Comparison of ENCODE assay signal across 22 mouse cellular contexts in genomic region chr9:121632891-121633290, GRCm38 (mm10). TPM values are rescaled to one million over a fixed set of nuclear protein-coding genes. Genes with fewer than 3 reads are reported as not detected.
"Had no signal": no experiment of that assay in that cellular context is flagged by ENCODE, and none has a peak within 500 bp of the region (broad histone marks: within the 10 kb centered on the region; RNA-seq: fewer than 3 reads in every experiment).

No protein-coding gene starts in this region.

- DNase-seq: lung, embryonic 14.5 days; lung, postnatal 10 days; lung, postnatal 4 days; retina, postnatal 1 day; right cerebral cortex, adult 18-20 months; right cerebral cortex, postnatal 25 days; right cerebral cortex, postnatal 4 days; spleen, adult 18-20 months; thymus, adult 18-20 months; thymus, postnatal 14 days; thymus, postnatal 36 days had no signal

- H3K4me3 ChIP-seq: midbrain, embryonic 10.5 days; midbrain, embryonic 13.5 days; midbrain, embryonic 15.5 days; myocyte; neural tube, embryonic 13.5 days; neural tube, embryonic 15.5 days had no signal

- H3K9ac ChIP-seq: liver, embryonic 14.5 days; lung, embryonic 14.5 days; midbrain, embryonic 13.5 days; midbrain, embryonic 15.5 days; neural tube, embryonic 13.5 days; neural tube, embryonic 15.5 days had no signal

- H3K4me2 ChIP-seq: lung, embryonic 14.5 days; midbrain, embryonic 13.5 days; midbrain, embryonic 15.5 days; neural tube, embryonic 13.5 days; neural tube, embryonic 15.5 days had no signal

- H3K36me3 ChIP-seq: midbrain, embryonic 10.5 days; midbrain, embryonic 13.5 days; midbrain, embryonic 15.5 days; neural tube, embryonic 13.5 days; neural tube, embryonic 15.5 days had no signal

- H3K4me1 ChIP-seq: midbrain, embryonic 13.5 days; midbrain, embryonic 15.5 days; neural tube, embryonic 13.5 days; neural tube, embryonic 15.5 days had no signal

- H3K27me3 ChIP-seq: midbrain, embryonic 15.5 days; neural tube, embryonic 13.5 days; neural tube, embryonic 15.5 days had no signal

- H3K9me3 ChIP-seq: midbrain, embryonic 10.5 days; midbrain, embryonic 13.5 days; midbrain, embryonic 15.5 days; neural tube, embryonic 13.5 days; neural tube, embryonic 15.5 days had no signal

- ATAC-seq: midbrain, embryonic 13.5 days; midbrain, embryonic 15.5 days had no signal

- H3K27ac ChIP-seq: liver, embryonic 14.5 days; midbrain, embryonic 10.5 days; midbrain, embryonic 13.5 days; midbrain, embryonic 15.5 days; neural tube, embryonic 13.5 days; neural tube, embryonic 15.5 days had no signal

RNA-seq across cellular contexts. Expression of gene Lyzl4, which starts 9.0 kb away (rescaled TPM):
- total RNA-seq: megakaryocyte, adult 5-6 weeks; megakaryocyte-erythroid progenitor cell, adult 5-6 weeks had no signal
- polyA plus RNA-seq: lung, embryonic 14.5 days; lung, embryonic 16.5 days; midbrain, embryonic 10.5 days; myocyte; neural tube, embryonic 11.5 days; neural tube, embryonic 13.5 days; neural tube, embryonic 15.5 days had no signal

RNA-seq across cellular contexts. Expression of gene Vipr1, which starts 9.6 kb away (rescaled TPM):
- total RNA-seq: megakaryocyte-erythroid progenitor cell, adult 5-6 weeks had no signal
